Mouse (Mus musculus): ENCODE results near the gene Tfip11. TPM values are rescaled to one million over a fixed set of nuclear protein-coding genes. Genes with fewer than 3 reads are reported as not detected.

Tfip11 gene
- polyA plus RNA-seq, 1 experiment from 2014 or later, result 19.0 TPM

GRCm38 (mm10) chr5:112326446-112327009, 370 bp downstream of the Tfip11 start:
- peak; percentile 78 for ATAC-seq
- 2% methylated on average over 32 of the region's 33 CpGs for WGBS

GRCm38 (mm10) chr5:112327854-112328253, 1.7 kb downstream of the Tfip11 start:
- ATAC-seq (no peak), DNase-seq (ENCODE audit: low spot score) (no peak)
- no peaks in the 10 kb centered on the region for H3K27me3 ChIP-seq (replicated peaks; ENCODE audit: control insufficient read depth, insufficient read depth, low read length)
- H3K36me3 ChIP-seq (ENCODE audit: control insufficient read depth, insufficient read depth, low read length), result peaks cover 50% of the 10 kb centered on the region
- H3K9ac ChIP-seq (ENCODE audit: low read length), result no peak overlapping the region
- no peaks in the 10 kb centered on the region for H3K9me3 ChIP-seq (replicated peaks; ENCODE audit: control insufficient read depth, low read length)
- no peak overlapping the region for H3K4me2 ChIP-seq (ENCODE audit: low read length)
- 88% methylated on average over 15 of the region's 15 CpGs for WGBS
- H3K4me3 ChIP-seq (ENCODE audit: low read depth, low read length), result no peak overlapping the region
- H3K4me1 ChIP-seq (ENCODE audit: control insufficient read depth, insufficient read depth, low read length), result peaks cover 5% of the 10 kb centered on the region
- no peak overlapping the region for H3K27ac ChIP-seq (ENCODE audit: low read depth, low read length)

More at GRCm38 (mm10) chr5:112326446-112327009, 370 bp downstream of the Tfip11 start:
- peak overlapping the region; percentile 70 for H3K4me2 ChIP-seq (ENCODE audit: low read length)
- H3K4me1 ChIP-seq (ENCODE audit: control insufficient read depth, insufficient read depth, low read length), result peaks cover 5% of the 10 kb centered on the region
- DNase-seq (ENCODE audit: low spot score), result no peak
- peak overlapping the region; percentile 84 for H3K9ac ChIP-seq (ENCODE audit: low read length)
- peak overlapping the region; percentile 99 for H3K4me3 ChIP-seq (ENCODE audit: low read depth, low read length)
- no peaks in the 10 kb centered on the region for H3K27me3 ChIP-seq (replicated peaks; ENCODE audit: control insufficient read depth, insufficient read depth, low read length)
- peaks cover 37% of the 10 kb centered on the region for H3K36me3 ChIP-seq (ENCODE audit: control insufficient read depth, insufficient read depth, low read length)
- no peak overlapping the region for H3K27ac ChIP-seq (ENCODE audit: low read depth, low read length)
- H3K9me3 ChIP-seq (replicated peaks; ENCODE audit: control insufficient read depth, low read length), result no peaks in the 10 kb centered on the region

DNA sequence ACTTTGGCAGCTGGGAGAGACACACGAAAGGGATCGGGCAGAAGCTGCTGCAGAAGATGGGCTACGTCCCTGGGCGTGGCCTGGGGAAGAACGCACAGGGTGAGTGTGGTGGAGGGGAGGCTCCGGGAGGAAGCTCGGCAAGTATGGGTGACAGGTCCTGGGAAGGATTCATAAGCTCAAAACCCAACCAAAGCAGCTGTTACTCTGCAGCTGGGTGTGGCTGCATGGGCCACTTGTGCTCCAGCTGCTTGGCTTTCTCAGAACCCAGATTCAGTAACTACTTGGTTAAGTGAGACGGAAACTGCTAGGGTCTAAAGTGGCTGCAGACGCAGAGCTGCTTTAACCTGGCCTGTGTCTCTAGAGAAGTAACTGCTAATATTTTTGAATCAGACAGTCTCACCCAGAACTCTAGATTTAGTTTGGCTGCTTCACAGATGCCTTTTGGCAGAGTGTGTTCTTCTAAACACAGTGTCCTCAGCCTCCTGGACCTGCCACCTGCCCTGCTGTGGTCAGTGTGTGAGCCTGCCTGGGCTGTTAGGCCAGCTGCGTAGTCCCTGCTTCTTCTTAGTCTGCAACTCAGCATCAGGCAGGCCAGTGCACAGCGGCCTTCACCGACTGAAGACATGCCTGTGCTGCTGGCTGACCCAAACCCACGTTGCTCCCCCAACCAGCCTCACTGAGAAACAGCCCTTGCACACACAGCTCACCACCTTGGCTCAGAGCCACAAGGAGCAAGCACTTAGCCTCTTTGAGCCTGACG, 3.8 kb downstream of the Tfip11 start:
- DNase-seq (ENCODE audit: low spot score), result no peak
- H3K36me3 ChIP-seq (ENCODE audit: control insufficient read depth, insufficient read depth, low read length), result peaks cover 72% of the 10 kb centered on the region
- H3K4me1 ChIP-seq (ENCODE audit: control insufficient read depth, insufficient read depth, low read length), result peaks cover 5% of the 10 kb centered on the region
- no peaks in the 10 kb centered on the region for H3K9me3 ChIP-seq (replicated peaks; ENCODE audit: control insufficient read depth, low read length)
- H3K27me3 ChIP-seq (replicated peaks; ENCODE audit: control insufficient read depth, insufficient read depth, low read length), result no peaks in the 10 kb centered on the region
- H3K4me3 ChIP-seq (ENCODE audit: low read depth, low read length), result no peak overlapping the region
- ATAC-seq, result no peak
- H3K9ac ChIP-seq (ENCODE audit: low read length), result no peak overlapping the region
- H3K4me2 ChIP-seq (ENCODE audit: low read length), result no peak overlapping the region
- no peak overlapping the region for H3K27ac ChIP-seq (ENCODE audit: low read depth, low read length)
- WGBS, result 94% methylated on average over 14 of the region's 14 CpGs

DNA sequence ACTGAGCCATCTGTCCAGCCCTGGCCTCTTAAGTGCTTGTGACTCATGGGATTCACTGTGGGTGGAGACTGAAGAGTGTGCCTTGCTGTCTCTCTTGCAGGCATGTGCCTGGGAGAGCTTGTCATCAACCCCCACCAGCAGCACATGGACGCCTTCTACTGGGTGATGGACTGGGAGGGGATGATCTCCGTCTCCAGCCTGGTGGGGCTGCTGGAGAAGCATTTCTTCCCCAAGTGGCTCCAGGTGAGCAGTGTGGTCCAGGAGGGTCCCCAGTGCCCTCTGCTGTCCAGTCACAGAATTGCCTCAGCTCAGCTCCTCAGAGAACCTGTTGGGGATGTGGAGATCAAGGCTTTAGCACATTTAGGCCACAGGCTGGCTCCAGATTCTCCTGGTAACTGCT, 9.3 kb downstream of the Tfip11 start:
- no peak overlapping the region for H3K4me3 ChIP-seq (ENCODE audit: low read depth, low read length)
- ATAC-seq, result no peak
- DNase-seq (ENCODE audit: low spot score), result peak; percentile 44
- 17% methylated on average over 2 of the region's 2 CpGs for WGBS
- H3K4me2 ChIP-seq (ENCODE audit: low read length), result no peak overlapping the region
- H3K9me3 ChIP-seq (replicated peaks; ENCODE audit: control insufficient read depth, low read length), result no peaks in the 10 kb centered on the region
- H3K27me3 ChIP-seq (replicated peaks; ENCODE audit: control insufficient read depth, insufficient read depth, low read length), result no peaks in the 10 kb centered on the region
- peaks cover 90% of the 10 kb centered on the region for H3K36me3 ChIP-seq (ENCODE audit: control insufficient read depth, insufficient read depth, low read length)
- H3K9ac ChIP-seq (ENCODE audit: low read length), result no peak overlapping the region
- H3K27ac ChIP-seq (ENCODE audit: low read depth, low read length), result no peak overlapping the region
- no peaks in the 10 kb centered on the region for H3K4me1 ChIP-seq (ENCODE audit: control insufficient read depth, insufficient read depth, low read length)

GRCm38 (mm10) chr5:112337004-112337403, 10.8 kb downstream of the Tfip11 start:
- peaks cover 80% of the 10 kb centered on the region for H3K36me3 ChIP-seq (ENCODE audit: control insufficient read depth, insufficient read depth, low read length)
- no peaks in the 10 kb centered on the region for H3K9me3 ChIP-seq (replicated peaks; ENCODE audit: control insufficient read depth, low read length)
- H3K27me3 ChIP-seq (replicated peaks; ENCODE audit: control insufficient read depth, insufficient read depth, low read length), result no peaks in the 10 kb centered on the region
- no peak overlapping the region for H3K27ac ChIP-seq (ENCODE audit: low read depth, low read length)
- ATAC-seq (no peak), DNase-seq (ENCODE audit: low spot score) (no peak)
- H3K4me3 ChIP-seq (ENCODE audit: low read depth, low read length), result no peak overlapping the region
- WGBS, result 94% methylated on average over 22 of the region's 22 CpGs
- H3K4me2 ChIP-seq (ENCODE audit: low read length), result no peak overlapping the region
- no peak overlapping the region for H3K9ac ChIP-seq (ENCODE audit: low read length)
- H3K4me1 ChIP-seq (ENCODE audit: control insufficient read depth, insufficient read depth, low read length), result 0 out of 2 replicates have a peak, but pooled peaks cover 1% of the 10 kb centered on the region

GRCm38 (mm10) chr5:112339215-112339614, 13.1 kb downstream of the Tfip11 start:
- peak; percentile 8 for DNase-seq (ENCODE audit: low spot score)
- Histone ChIP-seq H3K4me3 (ENCODE audit: low read depth, low read length) (no peak overlapping the region), H3K4me2 (ENCODE audit: low read length) (no peak overlapping the region), H3K27ac (ENCODE audit: low read depth, low read length) (no peak overlapping the region), H3K36me3 (ENCODE audit: control insufficient read depth, insufficient read depth, low read length) (peaks cover 57% of the 10 kb centered on the region), H3K4me1 (ENCODE audit: control insufficient read depth, insufficient read depth, low read length) (peaks cover 7% of the 10 kb centered on the region), H3K27me3 (replicated peaks; ENCODE audit: control insufficient read depth, insufficient read depth, low read length) (no peaks in the 10 kb centered on the region), H3K9ac (ENCODE audit: low read length) (no peak overlapping the region), H3K9me3 (replicated peaks; ENCODE audit: control insufficient read depth, low read length) (no peaks in the 10 kb centered on the region)
- 75% methylated on average over 7 of the region's 7 CpGs for WGBS
- ATAC-seq, result no peak

DNA sequence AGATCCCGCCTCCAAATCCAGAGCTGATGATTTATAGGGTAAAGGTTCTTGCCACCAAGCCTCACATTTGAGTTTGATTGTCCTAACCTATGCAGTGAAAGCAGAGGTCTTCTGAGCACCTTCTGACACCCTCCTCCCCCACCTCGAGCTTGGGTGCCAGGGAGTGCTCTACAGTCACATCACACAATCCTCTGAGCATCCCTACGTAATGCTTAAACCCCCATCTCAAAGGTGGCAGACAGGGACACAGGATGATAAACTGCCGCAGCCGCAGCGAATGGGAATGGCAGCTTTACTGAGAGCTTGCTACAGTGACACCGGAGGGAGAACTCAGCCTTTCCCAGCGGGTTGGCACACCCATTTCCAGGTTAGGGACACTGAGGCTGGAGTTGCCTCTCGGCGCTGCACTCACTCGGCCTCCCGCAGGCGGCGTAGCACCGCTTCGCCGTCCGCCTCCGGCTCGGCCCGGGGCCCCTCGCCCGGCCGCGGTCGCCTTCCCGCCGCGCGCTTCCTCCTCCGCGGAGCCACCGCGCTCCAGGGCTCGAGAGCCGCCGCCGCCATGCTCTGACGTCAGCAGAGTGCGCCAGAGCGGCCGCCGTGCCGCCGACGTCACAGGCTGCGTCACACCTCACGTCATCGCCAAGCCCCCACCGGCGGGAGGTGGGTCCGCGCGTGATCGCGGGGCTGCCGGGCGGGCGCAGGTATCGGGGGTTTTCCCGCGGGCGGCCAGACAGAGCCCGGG, 16.5 kb downstream of the Tfip11 start, which contains the start of the genes Srrd and Hps4:
Srrd (minus strand) TSS at position 578 of the 742 bp plus-strand sequence.
Hps4 (plus strand) TSS at position 621 of the 742 bp plus-strand sequence.
- H3K4me2 ChIP-seq (ENCODE audit: low read length), result peak within 1 kb of the TSS; percentile 75
- peak; percentile 88 for ATAC-seq

GRCm38 (mm10) chr5:112343205-112343595, 17.0 kb downstream of the Tfip11 start:
- DNase-seq (ENCODE audit: low spot score), result no peak
- H3K4me3 ChIP-seq (ENCODE audit: low read depth, low read length), result peak overlapping the region; percentile 86
- ATAC-seq, result peak; percentile 75
- no peaks in the 10 kb centered on the region for H3K9me3 ChIP-seq (replicated peaks; ENCODE audit: control insufficient read depth, low read length)
- H3K27me3 ChIP-seq (replicated peaks; ENCODE audit: control insufficient read depth, insufficient read depth, low read length), result no peaks in the 10 kb centered on the region
- peak overlapping the region; percentile 75 for H3K4me2 ChIP-seq (ENCODE audit: low read length)
- no peak overlapping the region for H3K27ac ChIP-seq (ENCODE audit: low read depth, low read length)
- peaks cover 10% of the 10 kb centered on the region for H3K4me1 ChIP-seq (ENCODE audit: control insufficient read depth, insufficient read depth, low read length)
- 0% methylated on average over 24 of the region's 24 CpGs for WGBS
- peak overlapping the region; percentile 84 for H3K9ac ChIP-seq (ENCODE audit: low read length)
- peaks cover 27% of the 10 kb centered on the region for H3K36me3 ChIP-seq (ENCODE audit: control insufficient read depth, insufficient read depth, low read length)

More for the DNA sequence above, 16.5 kb downstream of the Tfip11 start, which contains the start of the genes Srrd and Hps4:
- 3% methylated on average over 37 of the region's 64 CpGs for WGBS
- peak; percentile 85 for DNase-seq (ENCODE audit: low spot score)
- Histone ChIP-seq H3K9ac (ENCODE audit: low read length) (peak within 1 kb of the TSS; percentile 84), H3K27ac (ENCODE audit: low read depth, low read length) (no peak within 1 kb of the TSS), H3K9me3 (replicated peaks; ENCODE audit: control insufficient read depth, low read length) (no peaks in the 10 kb centered on the region), H3K27me3 (replicated peaks; ENCODE audit: control insufficient read depth, insufficient read depth, low read length) (no peaks in the 10 kb centered on the region), H3K4me3 (ENCODE audit: low read depth, low read length) (peak within 1 kb of the TSS; percentile 86), H3K4me1 (ENCODE audit: control insufficient read depth, insufficient read depth, low read length) (peaks cover 10% of the 10 kb centered on the region), H3K36me3 (ENCODE audit: control insufficient read depth, insufficient read depth, low read length) (peaks cover 28% of the 10 kb centered on the region)

All from forebrain, embryonic 14.5 days (tissue).